Mouse (Mus musculus) embryonic facial prominence, embryonic 12.5 days (tissue): ENCODE measurements at regions not wholly inside any gene's neighbourhood (a gene's known extent, or its start where the extent isn't known, plus 50 kb on each side); places are given as distances from the start of the nearest gene placed in this dataset.
"Not testable (repeated sequence)": the region's sequence is repeated elsewhere in the genome, so short reads cannot be mapped to it uniquely, and the experiment has no call there.

Experiments used
- ATAC-seq: fragments of 200-750 bp; cut with Nextera tagmentation; 2 replicates; pipeline ENCODE4 v1.8.0; 2017; ENCODE audit not compliant: insufficient number of reproducible peaks, insufficient read depth, low FRiP score, low TSS enrichment
- H3K27ac ChIP-seq: fragments of 300-500 bp; sonication (generic); 2 replicates; pipeline ENCODE4 v1.5.1; 2016; ENCODE audit warnings: mild to moderate bottlenecking
- H3K27me3 ChIP-seq: fragments of 300-500 bp; sonication (generic); 2 replicates; pipeline ENCODE4 v1.6.1; 2016; ENCODE audit warnings: mild to moderate bottlenecking, moderate library complexity
- H3K36me3 ChIP-seq: fragments of 300-500 bp; sonication (generic); 2 replicates; pipeline ENCODE4 v1.6.1; 2016; ENCODE audit warnings: mild to moderate bottlenecking
- H3K4me1 ChIP-seq: fragments of 300-500 bp; sonication (generic); 2 replicates; pipeline ENCODE4 v1.6.1; 2016
- H3K4me2 ChIP-seq: fragments of 300-500 bp; sonication (generic); replicated peaks from 2 replicates; pipeline ENCODE4 v1.6.1; 2016; ENCODE audit warnings: mild to moderate bottlenecking, moderate library complexity
- H3K4me3 ChIP-seq: fragments of 300-500 bp; sonication (generic); 2 replicates; pipeline ENCODE4 v1.5.1; 2016; ENCODE audit warnings: mild to moderate bottlenecking
- H3K9ac ChIP-seq: fragments of 300-500 bp; sonication (generic); 2 replicates; pipeline ENCODE4 v1.6.1; 2016; ENCODE audit warnings: mild to moderate bottlenecking, moderate library complexity
- H3K9me3 ChIP-seq: fragments of 300-500 bp; sonication (generic); 2 replicates; pipeline ENCODE4 v1.6.1; 2016; ENCODE audit warnings: mild to moderate bottlenecking, moderate library complexity
- whole genome bisulfite sequencing: fragments of 180-500 bp; shearing (Covaris S2); methylation state at CpG from one replicate; pipeline ENCODE4 v1.1.7; 2016; 5-methylcytosine and 5-hydroxymethylcytosine counted together

DNA sequence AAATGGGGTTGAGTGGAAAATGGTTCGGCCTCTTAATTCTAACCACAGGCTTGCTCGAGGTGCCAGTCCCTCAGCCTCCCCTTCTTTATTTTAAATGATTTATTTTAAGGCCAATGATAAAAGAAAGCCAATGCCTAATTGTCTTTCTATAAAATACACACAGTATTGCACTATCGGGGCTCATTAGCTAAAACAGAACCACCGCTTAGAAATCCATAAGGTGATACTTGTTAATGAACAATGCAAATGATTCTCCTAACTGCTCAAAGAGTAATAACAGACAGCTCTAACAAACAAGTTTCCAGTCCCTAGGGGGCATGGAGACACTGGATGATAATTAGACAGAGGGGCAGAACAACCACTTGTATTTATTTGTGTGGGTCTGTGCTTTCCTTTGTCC, 58.8 kb downstream of the Emx2 start:
- no peak overlapping the region for H3K4me3 ChIP-seq
- H3K36me3 ChIP-seq = no peaks in the 10 kb centered on the region
- 89% methylated on average over 4 of the region's 4 CpGs for WGBS
- no peak overlapping the region for H3K9ac ChIP-seq
- H3K27me3 ChIP-seq = no peaks in the 10 kb centered on the region
- H3K4me1 ChIP-seq = no peaks in the 10 kb centered on the region
- H3K27ac ChIP-seq = no peak overlapping the region
- no peak overlapping the region for H3K4me2 ChIP-seq
- no peaks in the 10 kb centered on the region for H3K9me3 ChIP-seq
- no peak for ATAC-seq

DNA sequence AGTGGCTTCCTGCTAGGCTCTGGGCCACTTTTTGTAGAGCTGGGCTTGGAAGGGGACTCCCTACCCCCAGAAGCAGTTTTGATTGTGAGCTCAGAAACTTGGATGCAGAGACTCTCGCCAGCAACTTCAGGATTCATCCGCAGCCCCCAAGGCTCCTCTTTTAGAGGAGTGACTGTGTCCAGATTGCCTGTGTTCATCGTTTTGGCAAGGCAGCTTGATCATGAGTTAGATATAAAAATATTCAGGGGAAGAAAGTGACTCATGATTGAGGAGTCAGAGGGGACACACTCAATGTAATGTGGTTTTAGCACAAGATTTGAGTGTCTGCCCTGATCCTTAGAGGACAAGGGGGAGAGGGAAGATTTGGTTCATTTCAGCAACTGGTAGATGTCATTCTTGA, 61.0 kb downstream of the Emx2 start:
- H3K9me3 ChIP-seq = no peaks in the 10 kb centered on the region
- ATAC-seq = no peak
- 86% methylated on average over 3 of the region's 3 CpGs for WGBS
- no peaks in the 10 kb centered on the region for H3K27me3 ChIP-seq
- no peaks in the 10 kb centered on the region for H3K36me3 ChIP-seq
- no peaks in the 10 kb centered on the region for H3K4me1 ChIP-seq
- H3K4me2 ChIP-seq = no peak overlapping the region
- H3K4me3 ChIP-seq = no peak overlapping the region
- H3K9ac ChIP-seq = no peak overlapping the region
- no peak overlapping the region for H3K27ac ChIP-seq

DNA sequence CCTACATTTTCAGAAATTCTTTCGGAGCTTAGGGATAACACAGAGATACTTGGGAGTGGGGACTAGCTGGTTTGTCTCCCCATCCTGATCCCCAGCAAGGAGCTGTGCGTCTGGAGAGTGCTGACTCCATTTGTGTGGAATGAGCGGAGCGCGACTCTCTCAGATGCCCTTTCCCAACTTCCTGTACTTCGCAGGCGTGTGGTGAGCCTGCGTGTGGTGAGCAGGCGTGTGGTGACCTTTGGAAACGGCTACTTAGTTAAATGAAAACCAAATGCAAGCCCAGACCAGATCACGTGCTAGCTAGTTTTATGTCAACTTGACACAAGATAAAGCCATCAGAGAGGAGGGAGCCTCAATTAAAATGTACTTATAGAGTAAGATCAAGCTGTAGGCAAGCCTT, 64.0 kb downstream of the Emx2 start:
- Histone ChIP-seq H3K27me3 (no peaks in the 10 kb centered on the region), H3K36me3 (no peaks in the 10 kb centered on the region), H3K4me1 (no peaks in the 10 kb centered on the region), H3K9ac (no peak overlapping the region), H3K27ac (no peak overlapping the region), H3K4me2 (no peak overlapping the region), H3K4me3 (no peak overlapping the region), H3K9me3 (no peaks in the 10 kb centered on the region)
- WGBS = 41% methylated on average over 11 of the region's 11 CpGs
- no peak for ATAC-seq

DNA sequence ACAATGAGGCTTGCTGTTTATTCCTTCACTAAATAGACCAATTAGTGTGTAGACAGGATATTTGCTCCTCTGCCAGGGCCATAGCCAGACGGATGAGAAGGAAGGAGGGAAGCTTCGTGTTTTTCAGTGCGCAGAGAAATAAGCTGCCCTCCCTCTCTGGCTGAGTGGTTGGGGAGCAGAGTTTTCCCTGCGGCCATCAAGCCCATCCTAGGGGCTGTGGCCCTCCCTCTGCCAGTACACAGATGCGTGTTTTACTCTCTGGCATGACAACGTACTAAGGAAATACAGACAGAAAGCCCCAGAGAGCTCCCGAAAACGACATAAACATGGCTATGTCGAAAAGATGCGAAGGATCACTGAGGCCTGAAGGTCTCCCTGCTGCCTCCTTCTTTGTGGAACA, 65.2 kb downstream of the Emx2 start:
- Histone ChIP-seq H3K4me3 (no peak overlapping the region), H3K27me3 (0 out of 2 replicates have a peak, but pooled peaks cover 3% of the 10 kb centered on the region), H3K4me1 (no peaks in the 10 kb centered on the region), H3K27ac (no peak overlapping the region), H3K9me3 (no peaks in the 10 kb centered on the region), H3K36me3 (no peaks in the 10 kb centered on the region), H3K4me2 (no peak overlapping the region), H3K9ac (no peak overlapping the region)
- WGBS = 72% methylated on average over 10 of the region's 10 CpGs
- ATAC-seq = no peak

DNA sequence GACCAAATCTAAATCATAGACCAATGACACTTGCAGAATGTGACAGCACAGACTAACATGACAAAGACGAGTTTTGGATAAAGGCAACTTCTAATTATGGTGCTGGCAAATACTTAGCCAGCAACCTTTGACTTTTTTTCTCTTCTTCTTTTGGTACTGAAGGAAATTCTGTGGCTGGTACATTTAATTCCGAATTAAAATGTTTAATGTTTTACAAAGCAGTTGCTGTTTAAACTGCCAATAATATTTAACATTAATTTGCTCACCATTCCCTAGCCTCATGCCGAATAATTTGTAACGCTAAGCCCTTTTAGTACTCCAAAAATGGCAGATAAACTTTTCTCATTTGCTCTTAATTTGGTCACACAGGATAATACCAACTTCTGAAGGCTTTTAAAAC, 105.9 kb downstream of the Emx2 start:
- Histone ChIP-seq H3K4me3 (no peak overlapping the region), H3K36me3 (no peaks in the 10 kb centered on the region), H3K27me3 (no peaks in the 10 kb centered on the region), H3K9ac (no peak overlapping the region), H3K4me1 (no peaks in the 10 kb centered on the region), H3K27ac (no peak overlapping the region), H3K4me2 (no peak overlapping the region), H3K9me3 (no peaks in the 10 kb centered on the region)
- ATAC-seq = no peak
- 78% methylated on average over 4 of the region's 4 CpGs for WGBS

DNA sequence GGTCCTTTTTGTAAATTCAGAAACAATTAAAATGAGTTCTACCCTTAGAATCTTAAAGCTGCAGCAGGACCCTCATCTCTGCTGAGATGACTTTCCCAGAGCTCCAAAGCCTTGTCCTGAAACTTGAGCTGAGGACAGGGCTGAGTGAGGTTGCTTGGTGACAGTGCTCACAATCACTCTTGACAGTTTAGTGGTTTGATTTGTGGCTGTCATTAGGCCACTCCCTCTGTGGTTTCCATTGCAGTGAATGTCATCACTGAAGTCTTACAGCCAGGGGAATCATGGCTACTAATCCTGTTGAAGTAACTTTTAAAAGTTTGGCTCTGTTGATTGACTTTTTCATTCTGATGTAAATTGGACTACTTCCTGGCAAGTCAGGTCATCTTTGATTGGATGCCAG, 110.7 kb downstream of the Emx2 start:
- Histone ChIP-seq H3K4me1 (no peaks in the 10 kb centered on the region), H3K36me3 (no peaks in the 10 kb centered on the region), H3K9me3 (no peaks in the 10 kb centered on the region), H3K4me3 (no peak overlapping the region), H3K27ac (no peak overlapping the region), H3K27me3 (no peaks in the 10 kb centered on the region), H3K9ac (no peak overlapping the region), H3K4me2 (no peak overlapping the region)
- no peak for ATAC-seq

DNA sequence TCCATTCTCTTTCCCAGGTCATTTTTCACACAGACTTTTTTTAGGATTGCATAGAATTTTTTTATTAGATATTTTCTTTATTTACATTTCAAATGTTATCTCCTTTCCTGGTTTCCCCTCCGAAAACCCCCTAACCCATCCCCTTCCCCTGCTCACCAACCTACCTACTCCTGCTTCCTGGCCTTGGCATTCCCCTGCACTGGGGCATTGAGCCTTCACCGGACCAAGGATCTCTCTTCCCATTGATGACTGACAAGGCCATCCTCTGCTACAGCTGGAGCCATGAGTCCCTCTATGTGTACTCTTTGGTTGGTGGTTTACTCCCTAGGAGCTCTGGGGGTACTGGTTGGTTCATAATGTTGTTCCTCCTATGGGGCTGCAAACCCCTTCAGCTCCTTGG, 111.4 kb downstream of the Emx2 start:
- not testable (repeated sequence) for ATAC-seq, H3K4me1 ChIP-seq, H3K9me3 ChIP-seq, H3K4me3 ChIP-seq, H3K9ac ChIP-seq, H3K27me3 ChIP-seq, H3K4me2 ChIP-seq, H3K27ac ChIP-seq, H3K36me3 ChIP-seq
- 93% methylated on average over 2 of the region's 2 CpGs for WGBS

DNA sequence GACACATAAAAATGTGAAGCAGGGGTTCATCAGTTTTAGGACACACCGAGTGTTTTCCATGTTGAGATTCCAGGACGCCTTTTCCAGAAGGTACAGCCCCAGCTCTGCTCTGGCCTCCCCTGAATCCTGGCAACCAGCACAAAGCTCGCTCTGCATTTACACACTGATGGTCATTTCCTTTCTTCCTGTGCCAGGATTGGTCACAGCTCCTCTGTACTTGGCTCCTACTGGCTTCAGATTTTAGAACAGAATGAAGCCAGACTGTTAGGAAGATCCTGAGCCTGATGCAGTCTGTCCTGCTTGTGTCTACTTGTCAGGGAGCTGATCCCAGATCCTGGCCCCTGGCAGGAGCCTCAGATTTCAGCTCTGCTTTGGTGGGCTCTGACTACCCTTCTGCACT, 116.2 kb downstream of the Emx2 start:
- WGBS = 73% methylated on average over 3 of the region's 3 CpGs
- no peak for ATAC-seq

DNA sequence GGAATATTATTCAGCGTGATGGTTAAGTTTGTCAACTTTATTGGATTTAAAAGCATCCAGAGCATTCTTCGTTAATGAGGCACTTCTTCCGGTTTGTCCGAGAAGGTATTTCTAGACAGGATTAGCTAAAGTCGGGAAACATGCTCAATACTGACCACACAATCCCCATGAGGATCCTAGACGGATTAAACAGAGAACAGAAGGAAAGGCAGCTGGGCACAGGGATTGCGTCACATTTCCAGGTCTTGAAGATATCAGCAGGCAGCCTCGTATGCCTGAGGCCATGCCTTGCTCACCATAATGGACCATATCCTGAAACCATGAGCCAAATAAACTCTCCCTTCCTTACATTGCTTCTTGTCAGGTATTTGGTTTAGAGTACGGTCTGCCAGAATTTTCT, 119.7 kb downstream of the Emx2 start:
- 65% methylated on average over 9 of the region's 9 CpGs for WGBS
- H3K4me3 ChIP-seq = no peak overlapping the region
- H3K4me2 ChIP-seq = no peak overlapping the region
- no peak overlapping the region for H3K27ac ChIP-seq
- no peaks in the 10 kb centered on the region for H3K4me1 ChIP-seq
- no peak overlapping the region for H3K9ac ChIP-seq
- no peaks in the 10 kb centered on the region for H3K36me3 ChIP-seq
- H3K9me3 ChIP-seq = no peaks in the 10 kb centered on the region
- no peak for ATAC-seq
- H3K27me3 ChIP-seq = no peaks in the 10 kb centered on the region

More for the DNA sequence above, 116.2 kb downstream of the Emx2 start:
- Histone ChIP-seq H3K4me3 (no peak overlapping the region), H3K9me3 (no peaks in the 10 kb centered on the region), H3K27ac (no peak overlapping the region), H3K36me3 (no peaks in the 10 kb centered on the region), H3K27me3 (no peaks in the 10 kb centered on the region), H3K4me2 (no peak overlapping the region), H3K9ac (no peak overlapping the region), H3K4me1 (no peaks in the 10 kb centered on the region)

DNA sequence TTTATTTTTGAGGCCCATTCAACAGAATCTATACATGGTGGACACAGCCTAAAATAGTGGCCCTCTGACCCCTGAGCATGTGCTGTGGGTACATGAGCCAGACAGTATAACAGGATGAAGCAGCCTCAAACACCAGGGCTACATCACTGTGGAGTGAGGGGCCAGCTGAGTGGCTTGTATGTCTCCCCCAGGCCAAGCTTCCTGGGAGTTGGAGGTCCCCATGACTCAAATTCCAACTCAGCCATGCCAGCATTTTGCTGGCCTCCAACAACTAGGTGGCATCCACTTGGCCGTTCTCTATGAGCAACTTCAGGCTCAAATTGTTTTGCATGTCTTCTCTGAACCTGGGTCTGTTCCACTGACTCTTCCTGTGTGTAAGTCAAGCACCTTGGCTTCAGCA, 121.5 kb downstream of the Emx2 start:
- ATAC-seq = no peak
- no peak overlapping the region for H3K27ac ChIP-seq
- no peaks in the 10 kb centered on the region for H3K36me3 ChIP-seq
- WGBS = 100% methylated on average over 1 of the region's 1 CpGs
- no peaks in the 10 kb centered on the region for H3K27me3 ChIP-seq
- H3K4me3 ChIP-seq = no peak overlapping the region
- H3K9me3 ChIP-seq = no peaks in the 10 kb centered on the region
- no peaks in the 10 kb centered on the region for H3K4me1 ChIP-seq
- H3K9ac ChIP-seq = no peak overlapping the region
- H3K4me2 ChIP-seq = no peak overlapping the region

DNA sequence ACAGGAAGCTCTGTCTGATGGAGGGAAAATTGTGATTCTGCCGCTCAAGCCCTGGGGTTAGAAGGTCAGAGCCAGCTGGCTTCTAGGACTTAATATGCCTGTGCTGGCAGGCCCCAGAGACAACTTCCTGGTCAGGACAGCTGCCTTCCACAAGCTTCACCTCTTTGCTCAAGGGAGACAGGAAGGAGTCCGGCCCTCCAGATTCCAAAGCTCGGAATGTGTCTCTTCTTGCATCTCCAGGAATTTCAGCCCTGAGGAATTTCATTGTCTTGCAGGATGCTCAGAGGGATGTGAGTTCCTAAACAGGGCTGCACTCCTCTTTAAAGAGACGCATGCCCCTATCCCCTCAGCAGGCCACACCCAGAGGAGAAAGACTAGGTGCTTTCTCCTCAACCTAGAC, 127.7 kb downstream of the Emx2 start:
- Histone ChIP-seq H3K4me1 (0 out of 2 replicates have a peak, but pooled peaks cover 6% of the 10 kb centered on the region), H3K27ac (no peak overlapping the region), H3K9ac (no peak overlapping the region), H3K9me3 (no peaks in the 10 kb centered on the region), H3K36me3 (no peaks in the 10 kb centered on the region), H3K4me2 (no peak overlapping the region), H3K4me3 (no peak overlapping the region), H3K27me3 (no peaks in the 10 kb centered on the region)
- ATAC-seq = no peak
- 23% methylated on average over 4 of the region's 4 CpGs for WGBS

DNA sequence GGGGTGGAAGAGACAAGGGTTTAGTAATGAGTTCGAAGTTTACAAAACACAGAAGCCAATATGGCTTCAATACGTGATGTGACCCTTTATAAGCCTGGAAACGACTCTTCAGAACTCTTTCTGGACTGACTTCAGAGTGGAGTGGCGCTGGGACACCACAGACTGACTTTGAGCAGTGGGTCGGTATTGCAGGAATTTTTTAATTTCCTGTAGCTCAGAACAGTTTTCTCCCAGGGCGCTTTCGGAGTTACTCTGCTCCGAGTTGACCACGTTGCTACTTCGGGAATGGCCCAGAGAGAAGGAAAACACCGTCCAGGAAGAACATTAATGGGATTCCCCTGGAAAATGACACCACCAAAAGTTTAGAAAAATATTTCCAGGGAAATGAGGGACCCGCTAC, 129.1 kb downstream of the Emx2 start:
- Histone ChIP-seq H3K4me3 (no peak overlapping the region), H3K27ac (no peak overlapping the region), H3K4me1 (0 out of 2 replicates have a peak, but pooled peaks cover 6% of the 10 kb centered on the region), H3K9me3 (no peaks in the 10 kb centered on the region), H3K36me3 (no peaks in the 10 kb centered on the region), H3K4me2 (no peak overlapping the region), H3K9ac (no peak overlapping the region), H3K27me3 (no peaks in the 10 kb centered on the region)
- 35% methylated on average over 12 of the region's 12 CpGs for WGBS
- ATAC-seq = no peak

DNA sequence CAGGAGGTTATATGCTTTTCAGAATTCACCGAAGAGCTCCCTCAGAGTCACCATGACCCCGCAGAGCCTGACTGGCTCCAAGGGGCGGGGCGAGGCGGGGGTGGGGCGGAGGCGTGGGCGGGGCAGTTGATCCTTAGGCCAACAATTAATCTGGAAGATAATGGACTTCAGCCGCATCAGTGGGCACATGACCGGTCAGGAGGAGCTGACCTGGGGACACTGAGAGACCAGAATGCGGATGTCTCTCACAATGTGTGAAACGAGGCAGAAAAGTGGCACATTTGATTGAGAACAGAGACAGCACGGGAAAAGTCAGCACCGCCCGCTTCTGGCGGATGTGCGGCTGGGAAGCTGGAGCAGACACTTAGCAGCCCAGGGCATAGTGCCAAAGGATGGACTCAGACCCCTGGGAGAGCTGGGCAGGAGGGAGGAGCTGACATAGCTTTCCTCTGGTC, 129.9 kb downstream of the Emx2 start:
- H3K4me3 ChIP-seq = peak overlapping the region; percentile 18; the same call in 1 of the 2 replicates

More for the DNA sequence above, 129.9 kb downstream of the Emx2 start:
- H3K27me3 ChIP-seq = no peaks in the 10 kb centered on the region
- H3K9me3 ChIP-seq = no peaks in the 10 kb centered on the region
- no peak overlapping the region for H3K9ac ChIP-seq
- ATAC-seq = 0 out of 2 replicates have a peak, but pooled peaks have one; percentile 6
- no peaks in the 10 kb centered on the region for H3K36me3 ChIP-seq
- H3K27ac ChIP-seq = no peak overlapping the region
- 0 out of 2 replicates have a peak, but pooled peaks cover 6% of the 10 kb centered on the region for H3K4me1 ChIP-seq
- 9% methylated on average over 17 of the region's 17 CpGs for WGBS
- H3K4me2 ChIP-seq = peak overlapping the region; percentile 46
